Mouse (Mus musculus) left cerebral cortex, adult 6 months (tissue): ENCODE results near the gene Fdx1. TPM values are rescaled to one million over a fixed set of nuclear protein-coding genes. Genes with fewer than 3 reads are reported as not detected.

ENCODE experiments used
- long read RNA-seq, 2 experiments: library from polyadenylated mRNA; unstranded; transcript quantifications; one replicate each; pipeline ENCODE4 v2.0.0; 2019 to 2020
- polyA plus RNA-seq: library from polyadenylated mRNA; unstranded; fragments of <200 nt; fragmentation: Nextera tagmentation; gene quantifications from 2 replicates; pipeline ENCODE4 v1.2.3, GENCODE M21; 2021

The Fdx1 gene
- 46.4 and 53.3 TPM in 2 replicates for polyA plus RNA-seq
- long read RNA-seq, experiment 1, transcript Fdx1-201 (4 exons, 875 nt) = major isoform, 24 of 30 reads
- long read RNA-seq, experiment 1, partial matches to known transcripts = 0 of 30 reads
- long read RNA-seq, experiment 1, other reads (novel, unspliced or antisense) = 5 of 30 reads
- long read RNA-seq, experiment 2, transcript Fdx1-201 (4 exons, 875 nt) = major isoform, 30 of 34 reads
- long read RNA-seq, experiment 2, partial matches to known transcripts = 0 of 34 reads
- long read RNA-seq, experiment 2, other reads (novel, unspliced or antisense) = 3 of 34 reads

DNA sequence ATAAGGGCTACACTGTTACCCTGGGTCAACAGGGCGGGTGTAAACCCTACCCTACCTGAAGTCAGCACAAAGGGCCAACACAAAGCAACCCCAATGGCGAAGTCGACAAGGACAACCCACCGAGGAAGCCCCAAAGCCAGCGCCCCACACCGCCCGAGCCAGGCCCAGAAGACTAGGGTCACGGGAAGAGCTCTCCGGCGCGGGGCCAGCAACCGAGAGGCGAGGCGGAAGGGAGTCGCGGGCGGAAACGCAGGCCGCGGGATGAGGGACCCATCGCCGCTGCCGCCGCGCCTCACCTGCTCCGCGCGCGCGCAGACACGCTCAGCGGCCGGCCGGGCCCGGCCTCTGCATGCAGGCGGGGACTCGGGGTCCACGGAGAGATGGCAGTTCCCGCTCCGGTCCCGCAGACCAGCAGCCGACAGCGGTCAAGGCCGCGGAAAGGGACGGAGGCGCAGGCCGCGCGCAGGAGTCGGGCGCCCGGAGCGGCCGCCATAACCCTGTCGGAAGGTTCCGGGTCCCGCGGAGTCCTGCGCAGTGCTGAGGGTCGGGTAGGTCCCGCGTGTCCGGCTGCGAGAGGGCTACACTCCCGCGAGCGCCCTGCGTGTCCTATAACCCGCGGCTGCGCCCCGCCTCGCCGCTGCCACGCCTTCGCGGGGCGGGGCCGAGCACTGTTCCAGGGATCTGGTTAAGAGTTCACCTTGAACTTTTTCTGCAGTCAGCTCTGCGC is at the start of gene Fdx1:
Gene Fdx1 (minus strand): TSS at position 582 of the 727 bp plus-strand sequence.

Other genes starting within 250 kb of the Fdx1 start
- 10.6 and 65.6 TPM in 2 replicates for gene Arhgap20, start 198.2 kb downstream of the Fdx1 start, polyA plus RNA-seq
- 37.2 and 41.5 TPM in 2 replicates for gene Rdx, start 83.6 kb upstream of the Fdx1 start, polyA plus RNA-seq
- gene Zc3h12c, start 205.0 kb upstream of the Fdx1 start, polyA plus RNA-seq = 0.74 and 0.87 TPM in 2 replicates